Mouse (Mus musculus): ENCODE data around the gene Sdr42e1. TPM values are rescaled to one million over a fixed set of nuclear protein-coding genes. Genes with fewer than 3 reads are reported as not detected.

Gene Sdr42e1
- polyA plus RNA-seq, 1 experiment from 2014 or later, result 4.0 TPM

GRCm38 (mm10) chr8:117676460-117676859 is 3.0 kb upstream of the Sdr42e1 start:
- no peak overlapping the region for H3K4me3 ChIP-seq (ENCODE audit: low read depth, low read length)
- H3K27me3 ChIP-seq (ENCODE audit: control insufficient read depth, insufficient read depth, low read depth, low read length), result no peaks in the 10 kb centered on the region
- WGBS, result 76% methylated on average over 9 of the region's 9 CpGs
- H3K4me2 ChIP-seq (ENCODE audit: low read length), result no peak overlapping the region
- H3K4me1 ChIP-seq (ENCODE audit: control insufficient read depth, insufficient read depth, low read length), result 0 out of 2 replicates have a peak, but pooled peaks cover 2% of the 10 kb centered on the region
- H3K36me3 ChIP-seq (ENCODE audit: control insufficient read depth, insufficient read depth, low read length), result no peaks in the 10 kb centered on the region
- no peak for ATAC-seq
- H3K9me3 ChIP-seq (replicated peaks; ENCODE audit: control insufficient read depth, low read length, poor library complexity, severe bottlenecking), result no peaks in the 10 kb centered on the region
- H3K27ac ChIP-seq (ENCODE audit: low read length), result no peak overlapping the region
- H3K9ac ChIP-seq (ENCODE audit: low read depth, low read length), result no peak overlapping the region

- Histone ChIP-seq H3K4me2 (ENCODE audit: low read length) (no peak overlapping the region), H3K27ac (ENCODE audit: low read length) (no peak overlapping the region), H3K9ac (ENCODE audit: low read depth, low read length) (no peak overlapping the region), H3K4me1 (ENCODE audit: control insufficient read depth, insufficient read depth, low read length) (0 out of 2 replicates have a peak, but pooled peaks cover 2% of the 10 kb centered on the region), H3K4me3 (ENCODE audit: low read depth, low read length) (no peak overlapping the region), H3K36me3 (ENCODE audit: control insufficient read depth, insufficient read depth, low read length) (no peaks in the 10 kb centered on the region), H3K9me3 (replicated peaks; ENCODE audit: control insufficient read depth, low read length, poor library complexity, severe bottlenecking) (no peaks in the 10 kb centered on the region), H3K27me3 (ENCODE audit: control insufficient read depth, insufficient read depth, low read depth, low read length) (no peaks in the 10 kb centered on the region)
- WGBS, result 79% methylated on average over 5 of the region's 5 CpGs
- ATAC-seq, result no peak
Observed at GRCm38 (mm10) chr8:117675171-117675570, 1.7 kb upstream of the Sdr42e1 start.

- no peaks in the 10 kb centered on the region for H3K27me3 ChIP-seq (ENCODE audit: control insufficient read depth, insufficient read depth, low read depth, low read length)
- H3K9ac ChIP-seq (ENCODE audit: low read depth, low read length), result no peak overlapping the region
- H3K9me3 ChIP-seq (replicated peaks; ENCODE audit: control insufficient read depth, low read length, poor library complexity, severe bottlenecking), result no peaks in the 10 kb centered on the region
- 80% methylated on average over 3 of the region's 3 CpGs for WGBS
- no peaks in the 10 kb centered on the region for H3K36me3 ChIP-seq (ENCODE audit: control insufficient read depth, insufficient read depth, low read length)
- no peak overlapping the region for H3K4me2 ChIP-seq (ENCODE audit: low read length)
- no peak overlapping the region for H3K27ac ChIP-seq (ENCODE audit: low read length)
- ATAC-seq, result no peak
- H3K4me1 ChIP-seq (ENCODE audit: control insufficient read depth, insufficient read depth, low read length), result 0 out of 2 replicates have a peak, but pooled peaks cover 2% of the 10 kb centered on the region
- no peak overlapping the region for H3K4me3 ChIP-seq (ENCODE audit: low read depth, low read length)
Observed at GRCm38 (mm10) chr8:117672558-117672957, 931 bp downstream of the Sdr42e1 start.

GRCm38 (mm10) chr8:117670461-117670860 is 3.0 kb downstream of the Sdr42e1 start:
- ATAC-seq, result no peak
- no peak overlapping the region for H3K9ac ChIP-seq (ENCODE audit: low read depth, low read length)
- H3K4me1 ChIP-seq (ENCODE audit: control insufficient read depth, insufficient read depth, low read length), result 0 out of 2 replicates have a peak, but pooled peaks cover 2% of the 10 kb centered on the region
- no peak overlapping the region for H3K4me3 ChIP-seq (ENCODE audit: low read depth, low read length)
- no peaks in the 10 kb centered on the region for H3K36me3 ChIP-seq (ENCODE audit: control insufficient read depth, insufficient read depth, low read length)
- H3K9me3 ChIP-seq (replicated peaks; ENCODE audit: control insufficient read depth, low read length, poor library complexity, severe bottlenecking), result no peaks in the 10 kb centered on the region
- no peak overlapping the region for H3K4me2 ChIP-seq (ENCODE audit: low read length)
- no peak overlapping the region for H3K27ac ChIP-seq (ENCODE audit: low read length)
- no peaks in the 10 kb centered on the region for H3K27me3 ChIP-seq (ENCODE audit: control insufficient read depth, insufficient read depth, low read depth, low read length)
- WGBS, result 41% methylated on average over 11 of the region's 11 CpGs

GRCm38 (mm10) chr8:117667349-117668124 is 6.0 kb downstream of the Sdr42e1 start:
- no peak overlapping the region for H3K4me2 ChIP-seq (ENCODE audit: low read length)
- WGBS, result 85% methylated on average over 13 of the region's 13 CpGs

GRCm38 (mm10) chr8:117660358-117661031 is 13.0 kb downstream of the Sdr42e1 start:
- H3K9ac ChIP-seq (ENCODE audit: low read depth, low read length), result no peak overlapping the region
- WGBS, result 26% methylated on average over 11 of the region's 11 CpGs
- H3K4me2 ChIP-seq (ENCODE audit: low read length), result peak overlapping the region; percentile 18; the same call in 1 of the 2 replicates
- no peak overlapping the region for H3K4me3 ChIP-seq (ENCODE audit: low read depth, low read length)
- peaks cover 7% of the 10 kb centered on the region; the same call in 1 of the 2 replicates for H3K4me1 ChIP-seq (ENCODE audit: control insufficient read depth, insufficient read depth, low read length)
- no peak overlapping the region for H3K27ac ChIP-seq (ENCODE audit: low read length)
- H3K9me3 ChIP-seq (replicated peaks; ENCODE audit: control insufficient read depth, low read length, poor library complexity, severe bottlenecking), result no peaks in the 10 kb centered on the region; the same call in 1 of the 2 replicates
- no peaks in the 10 kb centered on the region for H3K36me3 ChIP-seq (ENCODE audit: control insufficient read depth, insufficient read depth, low read length)
- peak; percentile 62; the same call in 1 of the 2 replicates for ATAC-seq
- H3K27me3 ChIP-seq (ENCODE audit: control insufficient read depth, insufficient read depth, low read depth, low read length), result no peaks in the 10 kb centered on the region

More at GRCm38 (mm10) chr8:117667349-117668124, 6.0 kb downstream of the Sdr42e1 start:
- Histone ChIP-seq H3K27ac (ENCODE audit: low read length) (no peak overlapping the region), H3K4me1 (ENCODE audit: control insufficient read depth, insufficient read depth, low read length) (no peaks in the 10 kb centered on the region), H3K36me3 (ENCODE audit: control insufficient read depth, insufficient read depth, low read length) (no peaks in the 10 kb centered on the region), H3K27me3 (ENCODE audit: control insufficient read depth, insufficient read depth, low read depth, low read length) (no peaks in the 10 kb centered on the region), H3K9ac (ENCODE audit: low read depth, low read length) (no peak overlapping the region), H3K4me3 (ENCODE audit: low read depth, low read length) (no peak overlapping the region), H3K9me3 (replicated peaks; ENCODE audit: control insufficient read depth, low read length, poor library complexity, severe bottlenecking) (no peaks in the 10 kb centered on the region; the same call in 1 of the 2 replicates)
- no peak for ATAC-seq

GRCm38 (mm10) chr8:117658990-117659389 is 14.5 kb downstream of the Sdr42e1 start:
- H3K9ac ChIP-seq (ENCODE audit: low read depth, low read length), result no peak overlapping the region
- no peak overlapping the region for H3K27ac ChIP-seq (ENCODE audit: low read length)
- H3K4me2 ChIP-seq (ENCODE audit: low read length), result no peak overlapping the region
- ATAC-seq, result no peak
- H3K4me3 ChIP-seq (ENCODE audit: low read depth, low read length), result no peak overlapping the region
- no peaks in the 10 kb centered on the region; the same call in 1 of the 2 replicates for H3K9me3 ChIP-seq (replicated peaks; ENCODE audit: control insufficient read depth, low read length, poor library complexity, severe bottlenecking)
- H3K27me3 ChIP-seq (ENCODE audit: control insufficient read depth, insufficient read depth, low read depth, low read length), result no peaks in the 10 kb centered on the region
- WGBS, result 78% methylated on average over 7 of the region's 7 CpGs
- H3K36me3 ChIP-seq (ENCODE audit: control insufficient read depth, insufficient read depth, low read length), result no peaks in the 10 kb centered on the region
- H3K4me1 ChIP-seq (ENCODE audit: control insufficient read depth, insufficient read depth, low read length), result peaks cover 7% of the 10 kb centered on the region; the same call in 1 of the 2 replicates

GRCm38 (mm10) chr8:117652318-117652717 is 21.2 kb downstream of the Sdr42e1 start:
- WGBS, result 95% methylated on average over 1 of the region's 1 CpGs
- H3K27me3 ChIP-seq (ENCODE audit: control insufficient read depth, insufficient read depth, low read depth, low read length), result no peaks in the 10 kb centered on the region
- no peak overlapping the region for H3K4me2 ChIP-seq (ENCODE audit: low read length)
- no peaks in the 10 kb centered on the region for H3K9me3 ChIP-seq (replicated peaks; ENCODE audit: control insufficient read depth, low read length, poor library complexity, severe bottlenecking)
- H3K36me3 ChIP-seq (ENCODE audit: control insufficient read depth, insufficient read depth, low read length), result no peaks in the 10 kb centered on the region
- no peak overlapping the region for H3K4me3 ChIP-seq (ENCODE audit: low read depth, low read length)
- no peaks in the 10 kb centered on the region for H3K4me1 ChIP-seq (ENCODE audit: control insufficient read depth, insufficient read depth, low read length)
- ATAC-seq, result no peak
- no peak overlapping the region for H3K9ac ChIP-seq (ENCODE audit: low read depth, low read length)
- H3K27ac ChIP-seq (ENCODE audit: low read length), result no peak overlapping the region

- H3K27ac ChIP-seq (ENCODE audit: low read length), result no peak overlapping the region
- H3K9me3 ChIP-seq (replicated peaks; ENCODE audit: control insufficient read depth, low read length, poor library complexity, severe bottlenecking), result no peaks in the 10 kb centered on the region
- no peaks in the 10 kb centered on the region for H3K4me1 ChIP-seq (ENCODE audit: control insufficient read depth, insufficient read depth, low read length)
- no peak for ATAC-seq
- 78% methylated on average over 5 of the region's 5 CpGs for WGBS
- no peak overlapping the region for H3K4me3 ChIP-seq (ENCODE audit: low read depth, low read length)
- no peak overlapping the region for H3K9ac ChIP-seq (ENCODE audit: low read depth, low read length)
- H3K27me3 ChIP-seq (ENCODE audit: control insufficient read depth, insufficient read depth, low read depth, low read length), result no peaks in the 10 kb centered on the region
- no peak overlapping the region for H3K4me2 ChIP-seq (ENCODE audit: low read length)
- H3K36me3 ChIP-seq (ENCODE audit: control insufficient read depth, insufficient read depth, low read length), result no peaks in the 10 kb centered on the region
Observed at GRCm38 (mm10) chr8:117646440-117646839, 27.0 kb downstream of the Sdr42e1 start.

All from midbrain, embryonic 16.5 days (tissue).